In the genomic region with DNA sequence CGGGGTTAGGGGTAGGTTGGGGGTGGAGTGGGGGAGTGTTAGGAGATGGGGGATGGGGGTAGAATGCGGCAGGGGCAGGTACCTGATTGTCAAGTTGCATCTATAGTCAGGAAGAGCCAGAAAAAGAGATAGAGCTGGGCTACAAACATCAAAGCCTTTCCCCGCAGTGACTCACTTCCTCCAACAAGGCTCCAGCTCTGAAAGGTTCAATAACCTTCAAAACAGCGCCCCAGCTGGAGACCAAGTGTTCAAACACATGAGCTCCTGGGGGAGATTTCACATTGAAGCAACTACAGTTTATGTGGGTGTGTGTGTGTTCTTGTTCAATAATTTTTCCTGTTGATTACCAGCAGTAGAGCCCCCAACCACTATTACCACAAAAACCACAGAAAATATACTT, we compare ENCODE assay signal across 9 mouse cellular contexts. TPM values are rescaled to one million over a fixed set of nuclear protein-coding genes. Genes with fewer than 3 reads are reported as not detected.
DNase-seq lines count a peak whose midpoint lies in the region; ATAC-seq and TF ChIP-seq lines count a peak whose summit lies in the region.
"Had no signal": no experiment of that assay in that cellular context is flagged by ENCODE, and none has a peak within 500 bp of the region (broad histone marks: within the 10 kb centered on the region; RNA-seq: fewer than 3 reads in every experiment).

No protein-coding gene starts in this region.

- ATAC-seq in liver, embryonic 13.5 days (ENCODE audit: low read depth) = peak; percentile 64

- no peak for TF ChIP-seq POLR2A in bone marrow macrophage, adult 2 months (IDR thresholded peaks at IDR 0.05; ENCODE audit: borderline replicate concordance, low read depth, low read length)
- TF ChIP-seq POLR2A in cerebellum, adult 2 months (IDR thresholded peaks at IDR 0.05; ENCODE audit: borderline replicate concordance, insufficient read depth, low read length) = no peak

- H3K4me2 ChIP-seq in liver, embryonic 13.5 days = no peak overlapping the region
- H3K4me2 ChIP-seq: embryonic facial prominence, embryonic 15.5 days had no signal

- no peaks in the 10 kb centered on the region; the same call in 1 of the 2 replicates for H3K27me3 ChIP-seq in liver, embryonic 13.5 days
- no peaks in the 10 kb centered on the region for H3K27me3 ChIP-seq in cerebellum, adult 2 months (ENCODE audit: control insufficient read depth, insufficient read depth, low read length)
- H3K27me3 ChIP-seq: embryonic facial prominence, embryonic 15.5 days had no signal

- no peaks in the 10 kb centered on the region for H3K36me3 ChIP-seq in liver, embryonic 13.5 days
- H3K36me3 ChIP-seq: embryonic facial prominence, embryonic 15.5 days had no signal

- H3K9ac ChIP-seq in liver, embryonic 13.5 days = no peak overlapping the region
- H3K9ac ChIP-seq: embryonic facial prominence, embryonic 15.5 days had no signal

- 10% methylated on average over 4 of the region's 4 CpGs for WGBS in liver, embryonic 13.5 days (ENCODE audit: insufficient replicate concordance)
- WGBS in cerebellum, adult 2 months = 53% methylated on average over 4 of the region's 4 CpGs

- H3K9me3 ChIP-seq in liver, embryonic 13.5 days (replicated peaks) = no peaks in the 10 kb centered on the region
- H3K9me3 ChIP-seq: embryonic facial prominence, embryonic 15.5 days had no signal

- peak; percentile 15 for DNase-seq in right cerebral cortex, postnatal 14 days
- no peak for DNase-seq in right cerebral cortex, postnatal 25 days
- DNase-seq in liver, embryonic 13.5 days = peak; percentile 47
- DNase-seq in spleen, postnatal 36 days (ENCODE audit: low spot score in 2 of 2) = peak; percentile 62 to 70
- no peak for DNase-seq in ovary, postnatal 36 days (ENCODE audit: low spot score)
- DNase-seq in cerebellum, adult 2 months = no peak
- no peak for DNase-seq in gastrocnemius, postnatal 25 days

- H3K4me1 ChIP-seq in bone marrow macrophage, adult 2 months (ENCODE audit: control insufficient read depth, insufficient read depth, low read length) = peaks cover 17% of the 10 kb centered on the region
- peaks cover 22% of the 10 kb centered on the region for H3K4me1 ChIP-seq in liver, embryonic 13.5 days (replicated peaks)
- no peaks in the 10 kb centered on the region for H3K4me1 ChIP-seq in cerebellum, adult 2 months (ENCODE audit: control insufficient read depth, insufficient read depth, low read length)
- H3K4me1 ChIP-seq: embryonic facial prominence, embryonic 15.5 days had no signal

- no peak overlapping the region for H3K4me3 ChIP-seq in bone marrow macrophage, adult 2 months (ENCODE audit: insufficient read depth, low read length)
- H3K4me3 ChIP-seq in liver, embryonic 13.5 days (replicated peaks) = no peak overlapping the region
- H3K4me3 ChIP-seq in cerebellum, adult 2 months (replicated peaks; ENCODE audit: insufficient read depth, low read depth, low read length) = no peak overlapping the region
- H3K4me3 ChIP-seq: embryonic facial prominence, embryonic 15.5 days had no signal

- H3K27ac ChIP-seq in bone marrow macrophage, adult 2 months (ENCODE audit: insufficient read depth, low read depth, low read length) = peak overlapping the region; percentile 32
- H3K27ac ChIP-seq in liver, embryonic 13.5 days = no peak overlapping the region
- no peak overlapping the region for H3K27ac ChIP-seq in cerebellum, adult 2 months (ENCODE audit: insufficient read depth, low read length)
- H3K27ac ChIP-seq: embryonic facial prominence, embryonic 15.5 days had no signal

- no peak for TF ChIP-seq CTCF in bone marrow macrophage, adult 2 months (IDR thresholded peaks at IDR 0.05; ENCODE audit: low read depth, low read length)
- no peak for TF ChIP-seq CTCF in cerebellum, adult 2 months (IDR thresholded peaks at IDR 0.05; ENCODE audit: borderline replicate concordance, insufficient read depth, low read depth, low read length)

RNA-seq across cellular contexts. Expression of a gene that starts 34.4 kb away (rescaled TPM):
- 49.3 and 52.1 TPM in 2 replicates for polyA plus RNA-seq in bone marrow macrophage, adult 2 months (2012; ENCODE audit: insufficient read depth, insufficient read length, missing spikeins)
- 22.3 and 27.6 TPM in 2 replicates for polyA plus RNA-seq in liver, embryonic 13.5 days (2015; fragmentation: Nextera tagmentation; extraction: Ambion mirVana)
- polyA plus RNA-seq in cerebellum, adult 2 months (2012; rRNA removed) = 30.8 and 31.4 TPM in 2 replicates
- 10 to 100 TPM; 23.3 to 23.4 TPM for total RNA-seq in gastrocnemius, postnatal 25 days (2021)

Comparison
In these comparisons a context has a peak if more than half of its experiments do, and no peak if none do; other contexts are left out.
1. DNase-seq: peak in right cerebral cortex, postnatal 14 days (single experiment), liver, embryonic 13.5 days (single experiment) and spleen, postnatal 36 days (2 of 2); none in right cerebral cortex, postnatal 25 days (single experiment), ovary, postnatal 36 days (single experiment), cerebellum, adult 2 months (0 of 2) and gastrocnemius, postnatal 25 days (single experiment).